Mouse (Mus musculus) left cerebral cortex, postnatal 4 days (tissue): ENCODE data around the gene Fat3. TPM values are rescaled to one million over a fixed set of nuclear protein-coding genes. Genes with fewer than 3 reads are reported as not detected.

Experiments used
- DNase-seq: peaks from one replicate; pipeline ENCODE4 v3.0.0-alpha.2; 2022
- intact Hi-C: fragments of 180-260 bp; cut with DNase I; formaldehyde crosslinking; loops from one replicate; pipeline ENCODE4 v1.15.1; 2025
- total RNA-seq, 2 experiments: library from RNA; stranded (reverse); gene quantifications; 2 replicates each; pipeline ENCODE4 v1.2.3; 2021

Fat3 gene
- total RNA-seq, 2 experiments from 2014 or later = 70.5 to 72.7 TPM

DNA sequence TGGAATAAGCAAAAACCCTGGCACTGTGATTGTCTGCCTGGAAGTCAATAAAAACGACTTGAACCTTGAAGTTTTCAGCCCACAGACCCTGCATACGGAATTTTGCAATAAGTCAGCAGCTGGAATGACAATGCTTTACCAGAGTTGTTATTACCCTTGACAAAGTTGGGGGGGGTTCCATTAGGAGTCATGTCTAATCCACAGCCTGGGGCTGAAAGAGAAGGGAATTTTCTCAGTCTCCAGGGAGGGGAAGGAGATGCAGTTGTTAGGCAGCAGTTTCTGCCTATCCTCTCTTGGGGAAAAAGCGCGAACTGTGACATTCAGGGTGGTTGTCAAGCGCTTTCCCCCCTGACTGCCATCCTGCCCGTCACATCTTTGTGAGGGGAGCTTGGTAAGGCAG, 60.4 kb downstream of the Fat3 start:
- no peak for DNase-seq
- intact Hi-C loops = no loop called here

GRCm38 (mm10) chr9:16439941-16440340, 61.1 kb downstream of the Fat3 start:
- intact Hi-C loops = no loop called here

GRCm38 (mm10) chr9:16437805-16438204, 63.3 kb downstream of the Fat3 start:
- DNase-seq = no peak
- intact Hi-C loops = no loop called here

More at GRCm38 (mm10) chr9:16439941-16440340, 61.1 kb downstream of the Fat3 start:
- DNase-seq = no peak

GRCm38 (mm10) chr9:16428589-16428988, 72.5 kb downstream of the Fat3 start:
- intact Hi-C loops = no loop called here
- DNase-seq = peak; percentile 2

GRCm38 (mm10) chr9:16422707-16423106, 78.4 kb downstream of the Fat3 start:
- intact Hi-C loops = no loop called here
- no peak for DNase-seq

GRCm38 (mm10) chr9:16402815-16403214, 98.3 kb downstream of the Fat3 start:
- intact Hi-C loops = no loop called here
- DNase-seq = no peak

DNA sequence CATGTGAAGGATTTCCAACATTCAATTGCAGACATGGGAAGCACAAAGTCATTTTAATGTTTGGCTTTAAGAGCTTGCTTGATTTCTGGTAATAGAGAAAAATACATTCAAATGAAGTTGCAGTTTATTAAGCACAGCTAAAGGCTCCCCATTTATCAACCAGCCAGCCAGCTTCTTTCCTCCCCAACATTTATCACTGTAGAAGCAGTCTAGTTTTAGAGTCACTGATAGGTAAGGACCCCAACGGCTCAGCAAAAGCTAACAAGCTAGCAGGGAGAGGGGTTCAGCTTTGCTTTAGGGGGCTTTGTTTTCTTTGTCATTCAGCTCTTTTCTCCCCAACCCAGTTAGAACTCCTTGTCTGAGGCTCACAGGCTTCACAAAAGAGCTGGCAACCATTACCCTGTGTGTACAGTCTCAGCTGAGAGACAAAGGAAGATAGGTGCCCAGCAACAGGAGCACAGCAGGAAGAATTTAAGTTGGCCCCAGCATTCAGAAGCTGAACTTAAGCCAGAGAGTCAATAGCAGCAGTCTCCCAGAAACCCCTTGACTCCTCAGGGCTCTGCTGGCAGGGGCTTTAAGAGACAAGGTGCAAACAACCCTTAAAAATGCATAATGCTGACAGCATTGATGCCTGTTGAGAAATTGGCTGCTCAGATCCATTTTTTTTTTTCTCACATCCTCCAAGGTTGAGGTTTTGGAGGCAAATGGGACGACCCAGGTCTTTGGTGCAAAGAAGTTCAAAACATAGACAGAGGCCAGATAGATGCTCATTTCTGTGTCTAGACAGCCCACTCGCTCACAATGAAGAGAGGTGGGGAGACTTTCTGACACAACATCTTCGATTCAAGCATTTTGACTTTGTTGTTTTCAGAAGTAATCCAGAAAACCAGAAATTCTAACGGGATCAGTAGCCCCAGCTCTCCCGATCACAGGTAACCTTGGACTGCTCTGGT, 102.1 kb downstream of the Fat3 start:
- intact Hi-C loops = no loop called here
- DNase-seq = peak; percentile 23

DNA sequence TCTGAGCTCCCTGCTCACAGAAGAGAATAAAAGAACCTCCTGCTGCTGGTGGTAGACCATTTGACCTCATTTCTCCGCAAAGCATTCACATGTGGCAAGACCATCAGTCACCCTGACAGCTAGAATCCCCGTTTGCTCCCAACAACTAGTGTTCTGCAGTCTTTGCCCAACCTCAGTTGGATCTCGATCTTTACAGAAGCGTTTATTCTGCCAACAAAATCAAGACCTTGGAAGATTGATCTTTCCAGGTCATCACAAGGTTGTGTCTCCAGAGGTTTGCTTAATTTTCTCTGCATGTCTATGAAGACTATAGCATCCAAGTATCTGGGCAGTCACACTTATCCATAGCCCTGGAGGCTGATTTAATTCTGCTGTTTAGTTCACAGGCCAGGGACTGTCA, 111.9 kb downstream of the Fat3 start:
- DNase-seq = no peak
- intact Hi-C loops = no loop called here

DNA sequence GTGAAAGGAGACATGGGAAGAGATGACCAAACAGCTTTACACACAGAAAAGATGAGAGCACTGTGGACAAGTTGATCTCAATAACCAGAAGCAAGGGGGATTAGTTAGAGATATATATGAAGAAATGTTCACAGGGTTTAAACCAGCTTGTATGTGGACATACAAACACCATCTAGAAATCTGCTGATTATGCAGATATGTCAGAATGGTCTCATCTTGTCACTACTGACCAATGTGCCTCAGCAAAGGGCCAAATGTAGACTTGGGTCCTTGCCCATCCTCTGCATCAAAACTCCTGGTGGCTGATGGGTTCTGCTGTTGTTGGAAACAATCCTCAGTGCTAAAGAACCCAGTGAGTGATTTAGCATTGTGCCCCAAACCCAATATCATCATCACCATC, 113.6 kb downstream of the Fat3 start:
- DNase-seq = no peak
- intact Hi-C loops = no loop called here

- intact Hi-C loops = no loop called here
Observed at GRCm38 (mm10) chr9:16363713-16364112, 137.4 kb downstream of the Fat3 start.

DNA sequence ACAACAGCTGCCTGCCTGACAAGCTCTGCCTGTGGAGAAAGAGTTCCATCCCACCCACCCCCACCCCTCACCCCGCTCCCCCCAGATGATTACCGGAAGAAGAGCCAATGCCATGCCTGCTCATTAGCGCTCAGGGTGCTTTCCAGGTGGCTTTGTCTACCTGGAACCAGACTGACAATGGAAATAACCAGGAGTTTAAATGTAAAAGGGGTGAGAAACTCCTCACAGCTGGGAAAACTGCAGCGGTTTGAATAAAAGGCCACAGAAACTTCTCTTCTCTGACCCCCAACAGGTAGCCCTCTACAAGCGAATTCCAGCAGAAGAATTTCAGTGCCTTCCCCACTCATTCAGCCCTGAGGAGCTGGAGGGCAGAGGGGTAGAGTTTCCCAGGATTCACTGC, 139.3 kb downstream of the Fat3 start:
- intact Hi-C loops = no loop called here
- DNase-seq = no peak

More at GRCm38 (mm10) chr9:16363713-16364112, 137.4 kb downstream of the Fat3 start:
- DNase-seq = no peak

DNA sequence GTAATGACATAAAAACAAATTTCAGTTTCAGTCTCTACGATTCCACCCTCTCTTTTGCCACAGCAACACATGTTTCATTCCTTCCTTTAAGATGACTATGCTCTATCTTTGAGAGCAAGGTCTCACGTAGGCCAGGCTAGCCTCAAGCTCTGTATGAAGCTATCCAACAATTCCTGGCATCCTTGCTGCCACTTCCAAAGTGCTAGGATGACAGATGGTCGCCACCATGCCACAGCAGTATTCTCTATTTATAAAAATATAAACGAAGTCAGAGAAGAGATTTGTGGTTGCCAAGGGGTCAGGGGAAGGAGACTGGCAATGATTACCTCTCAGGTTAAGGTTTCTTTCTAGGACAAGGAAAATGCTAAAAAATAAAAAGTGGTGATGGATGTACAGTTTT, 144.4 kb downstream of the Fat3 start:
- no peak for DNase-seq
- intact Hi-C loops = no loop called here

DNA sequence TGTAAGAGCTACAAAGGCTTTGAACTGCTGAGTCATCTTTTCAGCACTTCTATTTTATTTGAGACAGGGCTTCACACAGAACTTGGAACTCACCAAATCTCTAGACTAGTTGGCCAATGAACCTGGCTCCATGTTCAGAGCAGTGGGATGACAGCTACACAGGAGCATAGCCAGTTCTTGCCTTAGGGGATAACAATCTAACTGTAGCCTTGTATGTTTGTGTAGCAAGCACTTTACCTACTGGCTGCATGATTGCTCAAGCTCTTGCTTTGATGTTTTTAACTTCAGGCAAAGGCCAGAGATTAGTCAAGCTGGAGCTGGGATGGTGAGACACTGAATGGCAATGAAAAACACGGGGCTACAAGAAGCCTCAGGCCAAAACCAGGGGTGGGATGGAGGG, 146.2 kb downstream of the Fat3 start:
- no peak for DNase-seq
- intact Hi-C loops = no loop called here

DNA sequence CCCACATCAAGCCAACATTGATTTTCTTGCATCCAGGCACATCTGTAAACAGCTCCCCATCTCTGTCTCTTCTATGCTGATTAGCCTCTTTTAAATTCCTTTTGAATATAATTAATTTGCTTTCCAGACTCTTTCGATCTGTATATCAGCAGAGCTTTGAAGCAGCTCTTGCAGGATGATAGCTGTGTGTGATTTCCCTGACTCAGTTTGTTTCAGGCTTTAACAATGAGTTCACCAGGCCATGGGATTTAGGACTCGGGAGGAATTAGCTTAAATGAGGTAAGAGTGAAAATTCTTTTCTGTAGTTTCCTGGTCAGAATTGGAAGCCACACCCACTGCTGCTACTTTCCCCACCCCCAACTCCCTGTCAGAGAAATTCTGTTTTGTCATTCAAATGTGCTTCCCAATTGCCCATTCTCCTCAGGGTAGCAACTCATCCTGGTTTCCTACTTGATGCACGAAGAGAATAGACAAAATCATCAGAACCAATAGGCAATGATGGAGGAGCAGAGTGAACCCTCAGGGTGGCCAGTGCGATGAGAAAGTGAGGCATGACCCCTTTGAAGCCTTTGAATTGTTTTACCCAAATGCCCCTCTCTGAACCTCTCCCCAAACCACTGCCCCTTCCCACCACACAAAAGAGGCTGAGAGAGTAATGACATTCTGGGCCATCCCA, 147.9 kb downstream of the Fat3 start:
- DNase-seq = no peak
- intact Hi-C loops = no loop called here

DNA sequence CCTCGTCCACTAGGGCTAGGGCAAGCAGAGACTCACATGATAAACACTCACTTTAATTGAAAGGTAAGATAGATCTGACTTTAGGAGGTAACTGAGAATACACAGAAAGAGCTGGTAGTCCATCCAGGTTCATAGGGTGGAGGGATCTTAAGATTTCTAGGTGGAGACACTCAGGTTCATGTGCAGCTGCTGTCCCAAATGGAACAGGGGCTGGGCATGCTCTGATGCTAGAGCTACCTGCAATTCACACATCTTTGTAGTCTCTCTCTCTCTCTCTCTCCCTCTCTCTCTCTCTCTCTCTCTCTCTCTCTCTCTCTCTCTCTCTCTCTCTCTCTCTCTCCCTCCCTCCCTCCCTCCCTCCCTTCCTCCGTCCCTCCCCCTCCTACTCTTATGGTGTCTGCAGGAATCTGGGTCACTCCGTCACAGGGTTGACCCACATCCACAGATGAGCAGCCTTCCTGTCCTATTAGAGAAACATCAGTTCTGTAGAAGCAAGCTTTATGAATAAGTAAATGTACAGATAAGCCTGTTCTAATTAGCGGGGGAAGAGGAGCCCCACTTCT, 148.5 kb downstream of the Fat3 start:
- intact Hi-C loops = no loop called here
- no peak for DNase-seq

- DNase-seq = peak; percentile 62
- intact Hi-C loops = no loop called here
Observed at GRCm38 (mm10) chr9:16344902-16345855, 155.9 kb downstream of the Fat3 start.

DNA sequence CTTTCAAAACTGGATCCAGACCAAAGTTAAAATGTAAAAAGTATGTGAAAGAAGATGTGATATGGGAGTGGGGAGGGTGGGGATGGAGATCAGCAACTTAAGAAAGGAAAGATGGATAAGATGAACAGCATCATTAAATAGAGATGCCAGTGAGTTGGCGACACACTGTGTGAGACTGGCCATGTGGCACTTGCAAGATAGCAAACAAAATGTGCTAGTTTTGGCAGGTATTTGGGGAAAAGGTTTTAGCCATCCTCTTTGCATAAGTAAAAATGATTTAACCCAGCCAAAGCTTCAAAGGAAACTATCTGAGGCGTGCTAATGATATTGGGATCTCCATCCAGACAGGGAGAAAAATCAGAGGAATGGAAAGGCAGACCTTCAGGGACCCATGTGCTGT, 157.9 kb downstream of the Fat3 start:
- intact Hi-C loops = no loop called here
- no peak for DNase-seq

DNA sequence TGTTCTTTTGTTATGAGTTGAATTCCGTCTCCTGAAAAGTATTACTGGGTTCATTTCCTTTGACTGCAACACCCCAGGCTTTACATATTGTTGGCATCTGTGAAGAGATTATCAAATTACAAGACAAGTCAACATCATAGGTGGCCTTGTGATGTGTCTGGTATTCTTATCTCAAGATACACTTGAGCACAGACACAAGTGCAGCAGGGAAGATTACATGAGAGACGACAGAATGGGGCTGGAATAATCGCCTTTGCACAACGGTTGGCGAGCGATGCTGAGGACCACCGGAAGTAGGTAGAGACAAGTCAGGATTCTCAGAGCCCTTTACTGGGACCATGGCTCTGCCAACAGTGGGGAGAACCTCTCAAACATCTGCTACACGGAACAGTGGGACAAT, 158.5 kb downstream of the Fat3 start:
- no peak for DNase-seq
- intact Hi-C loops = no loop called here

DNA sequence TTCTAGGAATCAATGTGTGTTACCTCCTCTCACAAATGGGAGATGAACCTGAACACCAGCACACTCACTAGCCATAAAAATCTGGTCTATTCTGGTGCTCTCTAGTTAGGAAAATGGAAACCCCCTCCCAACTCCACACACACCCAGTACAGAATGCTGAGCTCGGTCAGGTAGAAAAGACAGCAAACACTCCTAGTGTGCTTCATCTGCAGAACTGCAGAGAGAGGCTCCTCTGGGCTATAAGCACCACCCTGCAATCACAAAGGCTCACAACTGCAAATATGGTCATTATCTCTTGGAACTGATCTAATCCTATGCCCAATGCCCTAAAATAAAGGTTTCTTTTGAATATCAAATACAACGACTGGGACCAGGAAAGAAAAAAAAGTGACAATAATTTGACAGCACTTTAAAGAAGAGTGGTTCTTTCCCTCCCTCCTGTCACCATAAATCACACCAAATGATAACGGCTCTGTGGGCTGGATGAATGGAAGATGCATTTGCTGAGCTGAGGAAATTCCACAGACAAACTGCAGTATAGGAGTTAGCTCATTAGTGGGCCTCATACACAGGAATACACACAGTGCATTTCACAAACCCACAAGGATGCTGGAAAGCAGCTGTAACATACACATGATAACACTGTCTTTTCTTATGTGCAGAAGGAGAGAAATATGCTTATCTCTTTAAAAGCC, 170.6 kb downstream of the Fat3 start:
- DNase-seq = no peak
- intact Hi-C loops = no loop called here

DNA sequence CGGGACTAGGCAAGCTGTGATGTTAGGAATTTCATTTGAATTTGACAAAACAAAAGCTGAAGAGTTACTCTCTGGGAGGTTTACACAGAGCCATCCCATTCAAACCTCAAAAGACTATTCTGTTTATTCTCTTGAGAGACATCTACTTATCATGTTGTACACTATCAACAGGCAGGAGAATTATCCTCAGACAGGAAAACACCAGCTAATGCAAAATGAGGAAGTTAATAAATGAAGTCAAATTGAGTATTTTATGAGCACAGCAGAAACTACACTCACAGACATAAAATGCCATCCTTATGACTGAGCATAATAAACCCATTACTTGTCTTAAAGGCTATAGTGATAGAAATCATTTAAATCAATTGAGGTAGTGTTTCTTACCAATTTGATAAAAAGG, 182.1 kb downstream of the Fat3 start:
- intact Hi-C loops = no loop called here
- no peak for DNase-seq
